Mouse (Mus musculus): ENCODE measurements around the gene Gm36176. TPM values are rescaled to one million over a fixed set of nuclear protein-coding genes. Genes with fewer than 3 reads are reported as not detected.

The Gm36176 gene
- polyA plus RNA-seq, 1 experiment from 2014 or later = not detected

GRCm38 (mm10) chr10:77818523-77818922, 28.1 kb upstream of the Gm36176 start:
- no peaks in the 10 kb centered on the region for H3K9me3 ChIP-seq (ENCODE audit: control insufficient read depth, low read length)
- H3K27me3 ChIP-seq (ENCODE audit: control insufficient read depth, insufficient read depth, low read length) = no peaks in the 10 kb centered on the region
- H3K4me2 ChIP-seq (ENCODE audit: low read depth, low read length, severe bottlenecking) = no peak overlapping the region
- no peaks in the 10 kb centered on the region for H3K4me1 ChIP-seq (replicated peaks; ENCODE audit: control insufficient read depth, insufficient read depth, low read length)
- ATAC-seq (replicated peaks; ENCODE audit: low FRiP score) (no peak), DNase-seq (ENCODE audit: low spot score) (no peak)
- no peaks in the 10 kb centered on the region for H3K36me3 ChIP-seq (ENCODE audit: control insufficient read depth, insufficient read depth, low read length)
- no peak overlapping the region for H3K4me3 ChIP-seq (ENCODE audit: low read depth, low read length)
- 93% methylated on average over 4 of the region's 4 CpGs for WGBS
- no peak overlapping the region for H3K27ac ChIP-seq (ENCODE audit: low read depth, low read length)
- no peak overlapping the region for H3K9ac ChIP-seq (ENCODE audit: low read length)

- Histone ChIP-seq H3K4me2 (ENCODE audit: low read depth, low read length, severe bottlenecking) (no peak overlapping the region), H3K9ac (ENCODE audit: low read length) (no peak overlapping the region), H3K4me1 (replicated peaks; ENCODE audit: control insufficient read depth, insufficient read depth, low read length) (no peaks in the 10 kb centered on the region), H3K9me3 (ENCODE audit: control insufficient read depth, low read length) (no peaks in the 10 kb centered on the region), H3K4me3 (ENCODE audit: low read depth, low read length) (no peak overlapping the region), H3K36me3 (ENCODE audit: control insufficient read depth, insufficient read depth, low read length) (no peaks in the 10 kb centered on the region), H3K27ac (ENCODE audit: low read depth, low read length) (no peak overlapping the region), H3K27me3 (ENCODE audit: control insufficient read depth, insufficient read depth, low read length) (no peaks in the 10 kb centered on the region)
- 18% methylated on average over 4 of the region's 4 CpGs for WGBS
- ATAC-seq (replicated peaks; ENCODE audit: low FRiP score) (no peak), DNase-seq (ENCODE audit: low spot score) (no peak)
These were observed 27.4 kb upstream of the Gm36176 start for GRCm38 (mm10) chr10:77819203-77819602.

GRCm38 (mm10) chr10:77826951-77827350, 19.7 kb upstream of the Gm36176 start, which contains the start of gene Krtap10-4:
Krtap10-4 (minus strand) TSS chr10:77827095.
- Histone ChIP-seq H3K9me3 (ENCODE audit: control insufficient read depth, low read length) (no peaks in the 10 kb centered on the region), H3K27me3 (ENCODE audit: control insufficient read depth, insufficient read depth, low read length) (no peaks in the 10 kb centered on the region), H3K4me1 (replicated peaks; ENCODE audit: control insufficient read depth, insufficient read depth, low read length) (no peaks in the 10 kb centered on the region), H3K36me3 (ENCODE audit: control insufficient read depth, insufficient read depth, low read length) (no peaks in the 10 kb centered on the region), H3K4me2 (ENCODE audit: low read depth, low read length, severe bottlenecking) (no peak within 1 kb of the TSS), H3K27ac (ENCODE audit: low read depth, low read length) (no peak within 1 kb of the TSS), H3K9ac (ENCODE audit: low read length) (no peak within 1 kb of the TSS), H3K4me3 (ENCODE audit: low read depth, low read length) (no peak within 1 kb of the TSS)
- ATAC-seq (replicated peaks; ENCODE audit: low FRiP score) = no peak
- WGBS = 76% methylated on average over 6 of the region's 6 CpGs
- DNase-seq (ENCODE audit: low spot score) = no peak

DNA sequence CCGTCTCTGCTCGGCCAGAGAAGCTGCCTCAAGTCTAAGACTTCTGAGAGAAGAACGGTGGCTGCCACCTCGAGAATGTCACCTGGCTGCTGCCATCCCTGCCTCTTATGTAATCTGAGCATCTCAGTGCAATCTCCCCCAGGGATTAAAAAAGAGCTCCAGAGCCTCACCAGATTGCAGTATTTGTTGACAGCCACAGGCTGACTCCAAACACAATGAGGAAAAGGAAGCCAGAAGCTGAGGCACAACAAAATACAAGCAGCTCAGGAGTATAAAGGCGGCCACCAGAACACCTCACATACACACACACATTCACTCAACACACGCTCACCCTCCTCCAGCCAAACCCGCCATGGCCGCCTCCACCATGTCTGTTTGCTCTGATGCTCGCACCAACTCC, 11.0 kb upstream of the Gm36176 start, which contains the start of gene Krtap10-10:
TSS of gene Krtap10-10 (plus strand) at position 301 of the 400 bp plus-strand sequence.
- ATAC-seq (replicated peaks; ENCODE audit: low FRiP score) (no peak), DNase-seq (ENCODE audit: low spot score) (no peak)
- no peak within 1 kb of the TSS for H3K4me3 ChIP-seq (ENCODE audit: low read depth, low read length)
- H3K4me1 ChIP-seq (replicated peaks; ENCODE audit: control insufficient read depth, insufficient read depth, low read length) = no peaks in the 10 kb centered on the region
- H3K27ac ChIP-seq (ENCODE audit: low read depth, low read length) = no peak within 1 kb of the TSS
- no peaks in the 10 kb centered on the region for H3K36me3 ChIP-seq (ENCODE audit: control insufficient read depth, insufficient read depth, low read length)
- H3K9me3 ChIP-seq (ENCODE audit: control insufficient read depth, low read length) = no peaks in the 10 kb centered on the region
- WGBS = 62% methylated on average over 7 of the region's 9 CpGs
- H3K27me3 ChIP-seq (ENCODE audit: control insufficient read depth, insufficient read depth, low read length) = no peaks in the 10 kb centered on the region
- H3K4me2 ChIP-seq (ENCODE audit: low read depth, low read length, severe bottlenecking) = no peak within 1 kb of the TSS
- H3K9ac ChIP-seq (ENCODE audit: low read length) = no peak within 1 kb of the TSS

DNA sequence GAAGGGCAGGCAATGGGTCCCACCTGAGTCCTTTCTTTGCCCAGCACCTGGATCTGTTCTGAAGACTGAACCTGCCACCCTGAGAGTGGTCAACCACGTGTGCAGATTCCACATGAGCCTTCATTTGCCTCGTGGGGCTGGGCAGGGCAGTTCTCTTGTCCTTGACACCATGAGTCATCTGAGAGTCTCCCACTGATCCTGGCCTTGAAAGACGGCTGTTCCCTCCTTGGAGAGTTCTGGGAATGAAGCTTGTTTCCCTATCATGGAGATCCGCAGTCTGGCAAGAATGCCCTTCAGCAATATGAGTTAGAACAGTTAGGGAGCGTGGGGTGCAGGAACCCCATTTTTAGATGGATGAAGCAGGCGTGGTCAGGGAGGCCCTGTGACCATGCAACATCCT, 7.6 kb upstream of the Gm36176 start:
- DNase-seq (ENCODE audit: low spot score) = no peak
- Histone ChIP-seq H3K4me1 (replicated peaks; ENCODE audit: control insufficient read depth, insufficient read depth, low read length) (no peaks in the 10 kb centered on the region), H3K27me3 (ENCODE audit: control insufficient read depth, insufficient read depth, low read length) (no peaks in the 10 kb centered on the region), H3K4me2 (ENCODE audit: low read depth, low read length, severe bottlenecking) (no peak overlapping the region), H3K27ac (ENCODE audit: low read depth, low read length) (no peak overlapping the region), H3K4me3 (ENCODE audit: low read depth, low read length) (no peak overlapping the region), H3K9ac (ENCODE audit: low read length) (no peak overlapping the region), H3K9me3 (ENCODE audit: control insufficient read depth, low read length) (no peaks in the 10 kb centered on the region), H3K36me3 (ENCODE audit: control insufficient read depth, insufficient read depth, low read length) (no peaks in the 10 kb centered on the region)
- no peak for ATAC-seq (replicated peaks; ENCODE audit: low FRiP score)
- 74% methylated on average over 6 of the region's 6 CpGs for WGBS

DNA sequence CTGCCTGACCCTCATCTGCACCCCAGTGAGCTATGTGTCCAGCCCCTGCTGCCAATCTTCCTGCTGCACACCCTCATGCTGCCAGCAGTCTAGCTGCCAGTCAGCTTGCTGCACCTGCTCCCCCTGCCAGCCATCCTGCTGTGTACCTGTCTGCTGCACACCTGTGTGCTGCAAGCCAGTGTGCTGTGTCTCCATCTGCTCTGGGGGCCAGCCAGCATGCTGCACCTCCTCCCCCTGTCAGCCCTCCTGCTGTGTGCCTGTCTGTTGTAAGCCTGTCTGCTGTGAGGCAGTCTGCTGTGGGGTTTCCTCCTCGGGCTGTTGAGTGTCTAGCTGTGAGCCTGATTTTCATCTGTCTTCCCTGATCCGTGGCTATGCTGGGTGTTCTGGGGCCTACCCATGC, 358 bp downstream of the Gm36176 start:
- DNase-seq (ENCODE audit: low spot score) = no peak
- H3K4me1 ChIP-seq (replicated peaks; ENCODE audit: control insufficient read depth, insufficient read depth, low read length) = no peaks in the 10 kb centered on the region
- no peak overlapping the region for H3K9ac ChIP-seq (ENCODE audit: low read length)
- ATAC-seq (replicated peaks; ENCODE audit: low FRiP score) = no peak
- H3K27me3 ChIP-seq (ENCODE audit: control insufficient read depth, insufficient read depth, low read length) = no peaks in the 10 kb centered on the region
- 19% methylated on average over 2 of the region's 2 CpGs for WGBS
- no peaks in the 10 kb centered on the region for H3K36me3 ChIP-seq (ENCODE audit: control insufficient read depth, insufficient read depth, low read length)
- no peak overlapping the region for H3K4me3 ChIP-seq (ENCODE audit: low read depth, low read length)
- H3K9me3 ChIP-seq (ENCODE audit: control insufficient read depth, low read length) = no peaks in the 10 kb centered on the region; the same call in 1 of the 2 replicates
- no peak overlapping the region for H3K27ac ChIP-seq (ENCODE audit: low read depth, low read length)
- H3K4me2 ChIP-seq (ENCODE audit: low read depth, low read length, severe bottlenecking) = no peak overlapping the region

- ATAC-seq (replicated peaks; ENCODE audit: low FRiP score) (no peak), DNase-seq (ENCODE audit: low spot score) (no peak)
- no peak overlapping the region for H3K4me3 ChIP-seq (ENCODE audit: low read depth, low read length)
- H3K27me3 ChIP-seq (ENCODE audit: control insufficient read depth, insufficient read depth, low read length) = no peaks in the 10 kb centered on the region
- no peaks in the 10 kb centered on the region; the same call in 1 of the 2 replicates for H3K9me3 ChIP-seq (ENCODE audit: control insufficient read depth, low read length)
- no peak overlapping the region for H3K27ac ChIP-seq (ENCODE audit: low read depth, low read length)
- H3K36me3 ChIP-seq (ENCODE audit: control insufficient read depth, insufficient read depth, low read length) = no peaks in the 10 kb centered on the region
- no peaks in the 10 kb centered on the region for H3K4me1 ChIP-seq (replicated peaks; ENCODE audit: control insufficient read depth, insufficient read depth, low read length)
- no peak overlapping the region for H3K9ac ChIP-seq (ENCODE audit: low read length)
- WGBS = 89% methylated on average over 2 of the region's 2 CpGs
- H3K4me2 ChIP-seq (ENCODE audit: low read depth, low read length, severe bottlenecking) = no peak overlapping the region
These were observed 935 bp downstream of the Gm36176 start for GRCm38 (mm10) chr10:77847538-77847937.

DNA sequence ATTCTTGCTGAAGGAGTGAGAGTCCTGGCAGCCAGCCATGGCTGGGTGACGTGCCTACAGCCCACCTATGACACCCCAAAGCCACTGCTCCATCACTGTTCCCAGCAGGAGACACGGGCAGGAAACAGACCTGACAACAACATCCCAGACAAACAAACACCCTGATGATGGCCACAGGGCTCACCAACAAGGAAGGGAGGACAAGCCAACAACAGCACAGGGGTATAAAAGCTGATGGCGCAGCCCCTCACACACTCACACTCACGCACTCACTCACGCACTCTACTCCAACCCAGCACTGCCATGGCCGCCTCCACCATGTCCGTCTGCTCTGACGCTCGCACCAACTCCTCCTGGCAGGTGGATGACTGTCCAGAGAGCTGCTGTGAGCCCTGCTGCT, 6.0 kb downstream of the Gm36176 start, which contains the start of gene Gm10318:
TSS of gene Gm10318 (plus strand) at position 301 of the 400 bp plus-strand sequence.
- Histone ChIP-seq H3K27ac (ENCODE audit: low read depth, low read length) (no peak within 1 kb of the TSS), H3K36me3 (ENCODE audit: control insufficient read depth, insufficient read depth, low read length) (no peaks in the 10 kb centered on the region)
- ATAC-seq (replicated peaks; ENCODE audit: low FRiP score) = no peak

GRCm38 (mm10) chr10:77861675-77862074, 15.1 kb downstream of the Gm36176 start, which contains the start of gene Gm3285:
Gm3285 (plus strand) TSS chr10:77861975.
- Histone ChIP-seq H3K4me3 (ENCODE audit: low read depth, low read length) (no peak within 1 kb of the TSS), H3K9me3 (ENCODE audit: control insufficient read depth, low read length) (no peaks in the 10 kb centered on the region), H3K4me2 (ENCODE audit: low read depth, low read length, severe bottlenecking) (no peak within 1 kb of the TSS), H3K4me1 (replicated peaks; ENCODE audit: control insufficient read depth, insufficient read depth, low read length) (no peaks in the 10 kb centered on the region), H3K9ac (ENCODE audit: low read length) (no peak within 1 kb of the TSS), H3K36me3 (ENCODE audit: control insufficient read depth, insufficient read depth, low read length) (no peaks in the 10 kb centered on the region), H3K27ac (ENCODE audit: low read depth, low read length) (no peak within 1 kb of the TSS), H3K27me3 (ENCODE audit: control insufficient read depth, insufficient read depth, low read length) (no peaks in the 10 kb centered on the region)
- ATAC-seq (replicated peaks; ENCODE audit: low FRiP score) (no peak), DNase-seq (ENCODE audit: low spot score) (no peak)
- 58% methylated on average over 7 of the region's 7 CpGs for WGBS

More for the DNA sequence above, 6.0 kb downstream of the Gm36176 start, which contains the start of gene Gm10318:
- Histone ChIP-seq H3K4me3 (ENCODE audit: low read depth, low read length) (no peak within 1 kb of the TSS), H3K9ac (ENCODE audit: low read length) (no peak within 1 kb of the TSS), H3K27me3 (ENCODE audit: control insufficient read depth, insufficient read depth, low read length) (no peaks in the 10 kb centered on the region), H3K4me1 (replicated peaks; ENCODE audit: control insufficient read depth, insufficient read depth, low read length) (no peaks in the 10 kb centered on the region), H3K9me3 (ENCODE audit: control insufficient read depth, low read length) (no peaks in the 10 kb centered on the region; the same call in 1 of the 2 replicates), H3K4me2 (ENCODE audit: low read depth, low read length, severe bottlenecking) (no peak within 1 kb of the TSS)
- WGBS = 66% methylated on average over 9 of the region's 9 CpGs
- no peak for DNase-seq (ENCODE audit: low spot score)

Data from forebrain, embryonic 11.5 days (tissue).